Mouse (Mus musculus) liver, adult 2 months (tissue): ENCODE measurements around the gene Fscn3.

Source experiments
- CTCF ChIP-seq: fragments of 200-500 bp; IDR thresholded peaks from 2 replicates; pipeline ENCODE4 v1.5.1; 2011; ENCODE audit warnings: low read depth, low read length, control low read depth
- POLR2A ChIP-seq: fragments of 200-500 bp; IDR thresholded peaks from 2 replicates; pipeline ENCODE4 v1.6.1; 2011; ENCODE audit warnings: low read length, control low read depth; ENCODE audit not compliant: insufficient read depth; ENCODE audit errors: extremely low read depth

DNA sequence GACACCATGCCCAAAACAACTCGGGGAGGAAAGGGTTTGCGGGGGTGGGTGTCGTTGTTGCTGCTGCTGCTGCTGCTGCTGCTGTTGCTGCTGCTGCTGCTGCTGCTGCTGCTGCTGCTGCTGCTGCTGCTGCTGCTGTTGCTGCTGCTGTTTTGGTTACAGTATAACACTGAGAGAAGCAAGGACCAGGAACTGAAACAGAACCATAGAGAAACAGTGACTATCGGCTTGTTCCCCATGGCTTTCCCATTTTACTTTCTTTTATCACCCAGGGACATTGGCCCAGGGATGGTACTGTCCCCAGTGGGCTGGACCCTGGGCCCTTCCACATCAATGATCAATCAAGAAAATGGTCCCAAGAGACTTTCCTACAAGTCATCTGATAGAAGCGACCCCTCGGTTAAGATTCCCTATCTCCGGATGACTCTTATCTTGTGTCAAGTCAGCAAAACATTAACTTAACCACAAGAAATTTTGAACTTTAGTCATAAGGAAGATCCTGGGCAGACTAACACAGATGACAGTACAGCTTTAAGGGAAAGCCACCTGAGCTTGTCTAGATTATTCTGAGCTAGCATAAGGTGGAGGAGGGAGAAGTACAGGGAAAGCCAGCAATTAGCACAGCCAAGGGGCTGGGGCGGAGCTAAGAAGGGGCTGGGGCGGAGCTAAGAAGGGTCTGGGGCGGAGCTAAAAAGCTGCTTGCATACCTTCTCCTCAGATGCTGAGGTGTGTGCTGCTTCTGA is 3.4 kb downstream of the Fscn3 start:
- no peak for TF ChIP-seq CTCF
- no peak for TF ChIP-seq POLR2A
